Mouse (Mus musculus): ENCODE results near the gene Pten. TPM values are rescaled to one million over a fixed set of nuclear protein-coding genes. Genes with fewer than 3 reads are reported as not detected.

Gene Pten
- polyA plus RNA-seq (2015; fragmentation: Nextera tagmentation; extraction: Ambion mirVana) = 13.2 and 16.1 TPM in 2 replicates

DNA sequence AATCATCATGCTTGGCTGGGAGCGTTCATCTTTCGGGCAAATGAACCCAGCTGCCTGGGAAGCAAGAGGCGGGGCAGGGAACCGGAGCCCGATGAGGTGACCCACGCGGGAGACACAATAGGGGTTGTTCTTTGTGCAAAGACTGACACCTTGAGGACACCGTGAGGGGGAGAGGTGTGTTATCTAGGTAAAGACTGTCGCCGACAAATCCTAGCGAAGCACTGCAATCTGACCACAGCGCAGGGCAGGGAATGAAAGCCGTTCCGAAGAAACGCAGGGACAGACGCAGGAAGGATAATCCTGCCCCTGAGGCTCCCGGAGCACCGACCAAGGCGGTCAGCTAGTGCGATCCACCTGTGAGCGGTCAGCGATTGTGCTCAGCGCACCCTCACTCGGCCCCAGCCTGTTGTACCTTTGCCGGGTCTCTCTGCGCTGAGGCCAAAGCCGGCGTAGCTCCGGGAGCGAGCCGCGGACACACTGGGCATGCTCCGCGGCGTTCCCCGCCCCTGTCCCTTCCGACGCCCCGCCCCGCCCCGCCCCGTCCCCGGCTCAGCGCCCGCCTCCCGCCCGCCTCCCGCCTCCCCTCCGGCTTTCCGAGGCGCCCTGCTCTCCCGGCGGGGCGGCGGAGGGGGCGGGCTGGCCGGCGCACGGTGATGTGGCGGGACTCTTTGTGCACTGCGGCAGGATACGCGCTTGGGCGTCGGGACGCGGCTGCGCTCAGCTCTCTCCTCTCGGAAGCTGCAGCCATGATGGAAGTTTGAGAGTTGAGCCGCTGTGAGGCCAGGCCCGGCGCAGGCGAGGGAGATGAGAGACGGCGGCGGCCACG is at the start of gene Pten:
Gene Pten (plus strand): TSS at position 598 of the 826 bp plus-strand sequence.
- ATAC-seq = peak; percentile 83
- 0 out of 2 replicates have a peak, but pooled peaks have one; percentile 10 for TF ChIP-seq CTCF (IDR thresholded peaks at IDR 0.05; ENCODE audit: low read depth)
- Histone ChIP-seq H3K4me1 (replicated peaks; ENCODE audit: control insufficient read depth, insufficient read depth, low read length) (no peaks in the 10 kb centered on the region), H3K4me3 (ENCODE audit: low read depth, low read length) (peak within 1 kb of the TSS; percentile 96), H3K27me3 (replicated peaks; ENCODE audit: control insufficient read depth, insufficient read depth, low read length) (no peaks in the 10 kb centered on the region), H3K9ac (ENCODE audit: low read depth, low read length) (peak within 1 kb of the TSS; percentile 97), H3K4me2 (replicated peaks; ENCODE audit: low read depth) (peak within 1 kb of the TSS; percentile 90), H3K27ac (ENCODE audit: low read depth, low read length) (peak within 1 kb of the TSS; percentile 99), H3K9me3 (ENCODE audit: control insufficient read depth) (no peaks in the 10 kb centered on the region), H3K36me3 (ENCODE audit: control insufficient read depth, insufficient read depth) (no peaks in the 10 kb centered on the region)
- under 1% methylated on average over 54 of the region's 77 CpGs for WGBS

- ATAC-seq = no peak
- H3K9ac ChIP-seq (ENCODE audit: low read depth, low read length) = no peak overlapping the region
- no peaks in the 10 kb centered on the region for H3K27me3 ChIP-seq (replicated peaks; ENCODE audit: control insufficient read depth, insufficient read depth, low read length)
- peaks cover 23% of the 10 kb centered on the region for H3K36me3 ChIP-seq (ENCODE audit: control insufficient read depth, insufficient read depth)
- H3K4me3 ChIP-seq (ENCODE audit: low read depth, low read length) = no peak overlapping the region
- H3K4me2 ChIP-seq (replicated peaks; ENCODE audit: low read depth) = no peak overlapping the region
- no peak overlapping the region for H3K27ac ChIP-seq (ENCODE audit: low read depth, low read length)
- no peak for TF ChIP-seq CTCF (IDR thresholded peaks at IDR 0.05; ENCODE audit: low read depth)
- no peaks in the 10 kb centered on the region for H3K9me3 ChIP-seq (ENCODE audit: control insufficient read depth)
- WGBS = 84% methylated on average over 5 of the region's 5 CpGs
- peaks cover 3% of the 10 kb centered on the region; the same call in 1 of the 2 replicates for H3K4me1 ChIP-seq (replicated peaks; ENCODE audit: control insufficient read depth, insufficient read depth, low read length)
Observed at GRCm38 (mm10) chr19:32708996-32709395, 48.3 kb upstream of the Pten start.

GRCm38 (mm10) chr19:32710288-32710687 is 47.0 kb upstream of the Pten start:
- WGBS = 56% methylated on average over 3 of the region's 3 CpGs
- H3K9ac ChIP-seq (ENCODE audit: low read depth, low read length) = no peak overlapping the region
- no peaks in the 10 kb centered on the region for H3K27me3 ChIP-seq (replicated peaks; ENCODE audit: control insufficient read depth, insufficient read depth, low read length)
- no peak overlapping the region for H3K4me2 ChIP-seq (replicated peaks; ENCODE audit: low read depth)
- peaks cover 10% of the 10 kb centered on the region for H3K36me3 ChIP-seq (ENCODE audit: control insufficient read depth, insufficient read depth)
- no peak overlapping the region for H3K4me3 ChIP-seq (ENCODE audit: low read depth, low read length)
- H3K4me1 ChIP-seq (replicated peaks; ENCODE audit: control insufficient read depth, insufficient read depth, low read length) = peaks cover 3% of the 10 kb centered on the region; the same call in 1 of the 2 replicates
- TF ChIP-seq CTCF (IDR thresholded peaks at IDR 0.05; ENCODE audit: low read depth) = peak; percentile 70
- ATAC-seq = no peak
- no peaks in the 10 kb centered on the region for H3K9me3 ChIP-seq (ENCODE audit: control insufficient read depth)
- H3K27ac ChIP-seq (ENCODE audit: low read depth, low read length) = no peak overlapping the region

- no peaks in the 10 kb centered on the region for H3K27me3 ChIP-seq (replicated peaks; ENCODE audit: control insufficient read depth, insufficient read depth, low read length)
- no peaks in the 10 kb centered on the region for H3K36me3 ChIP-seq (ENCODE audit: control insufficient read depth, insufficient read depth)
- peaks cover 3% of the 10 kb centered on the region; the same call in 1 of the 2 replicates for H3K4me1 ChIP-seq (replicated peaks; ENCODE audit: control insufficient read depth, insufficient read depth, low read length)
- H3K9me3 ChIP-seq (ENCODE audit: control insufficient read depth) = no peaks in the 10 kb centered on the region
- under 1% methylated on average over 62 of the region's 63 CpGs for WGBS
- no peak for TF ChIP-seq CTCF (IDR thresholded peaks at IDR 0.05; ENCODE audit: low read depth)
- peak overlapping the region; percentile 75 for H3K4me2 ChIP-seq (replicated peaks; ENCODE audit: low read depth)
- ATAC-seq = peak; percentile 95
- peak overlapping the region; percentile 71 for H3K9ac ChIP-seq (ENCODE audit: low read depth, low read length)
- peak overlapping the region; percentile 89 for H3K27ac ChIP-seq (ENCODE audit: low read depth, low read length)
- H3K4me3 ChIP-seq (ENCODE audit: low read depth, low read length) = peak overlapping the region; percentile 61
Observed at GRCm38 (mm10) chr19:32711761-32712541, 45.3 kb upstream of the Pten start.

DNA sequence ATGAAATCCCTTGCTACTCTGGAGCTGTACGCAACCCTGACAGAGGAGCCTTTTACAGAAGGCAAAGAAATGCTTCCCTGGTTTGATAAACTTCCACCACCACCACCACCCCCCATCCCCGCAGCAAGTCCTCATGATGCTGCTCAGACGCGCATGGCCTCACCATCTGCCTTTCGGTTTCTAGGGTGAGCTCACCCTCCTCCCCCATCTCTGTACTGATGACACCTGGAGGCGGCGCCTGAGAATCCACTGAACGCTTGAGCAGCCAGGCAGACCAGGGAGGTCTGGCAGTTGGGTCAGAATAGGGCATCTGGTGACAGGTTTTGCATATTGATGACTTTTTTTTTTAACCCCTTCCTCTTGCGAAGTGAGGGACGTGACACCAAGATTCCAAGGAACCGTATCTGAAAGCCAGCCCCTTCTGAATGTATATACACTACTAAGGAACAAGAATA is 44.7 kb upstream of the Pten start:
- H3K36me3 ChIP-seq (ENCODE audit: control insufficient read depth, insufficient read depth) = no peaks in the 10 kb centered on the region
- ATAC-seq = peak; percentile 90
- 1% methylated on average over 11 of the region's 11 CpGs for WGBS
- no peaks in the 10 kb centered on the region for H3K27me3 ChIP-seq (replicated peaks; ENCODE audit: control insufficient read depth, insufficient read depth, low read length)
- peak overlapping the region; percentile 71 for H3K9ac ChIP-seq (ENCODE audit: low read depth, low read length)
- TF ChIP-seq CTCF (IDR thresholded peaks at IDR 0.05; ENCODE audit: low read depth) = peak; percentile 60
- H3K4me3 ChIP-seq (ENCODE audit: low read depth, low read length) = peak overlapping the region; percentile 61
- peak overlapping the region; percentile 75 for H3K4me2 ChIP-seq (replicated peaks; ENCODE audit: low read depth)
- peak overlapping the region; percentile 89 for H3K27ac ChIP-seq (ENCODE audit: low read depth, low read length)
- peaks cover 3% of the 10 kb centered on the region; the same call in 1 of the 2 replicates for H3K4me1 ChIP-seq (replicated peaks; ENCODE audit: control insufficient read depth, insufficient read depth, low read length)
- no peaks in the 10 kb centered on the region for H3K9me3 ChIP-seq (ENCODE audit: control insufficient read depth)

DNA sequence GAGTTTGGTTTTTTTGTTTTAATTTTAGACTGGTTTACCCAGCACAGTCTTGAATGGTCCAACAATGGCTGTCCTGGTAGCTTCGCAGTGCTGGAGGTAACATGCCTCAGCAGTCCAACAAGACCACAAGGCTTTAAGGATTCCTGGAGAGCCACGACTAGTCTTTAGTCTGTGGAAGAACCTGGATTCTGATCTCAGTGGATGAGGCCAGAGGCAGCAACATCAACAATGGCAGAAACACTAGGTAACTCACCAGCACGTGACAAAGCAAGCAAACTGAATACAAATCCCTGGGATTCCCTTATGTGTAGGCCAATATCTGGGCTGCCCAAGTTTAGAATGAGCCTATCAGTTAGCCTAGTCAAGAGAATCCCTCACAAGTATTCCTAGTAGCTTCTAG is 43.8 kb upstream of the Pten start:
- H3K9ac ChIP-seq (ENCODE audit: low read depth, low read length) = no peak overlapping the region
- H3K27ac ChIP-seq (ENCODE audit: low read depth, low read length) = no peak overlapping the region
- WGBS = 94% methylated on average over 3 of the region's 3 CpGs
- no peaks in the 10 kb centered on the region for H3K27me3 ChIP-seq (replicated peaks; ENCODE audit: control insufficient read depth, insufficient read depth, low read length)
- H3K4me2 ChIP-seq (replicated peaks; ENCODE audit: low read depth) = no peak overlapping the region
- ATAC-seq = no peak
- no peak overlapping the region for H3K4me3 ChIP-seq (ENCODE audit: low read depth, low read length)
- H3K36me3 ChIP-seq (ENCODE audit: control insufficient read depth, insufficient read depth) = no peaks in the 10 kb centered on the region
- H3K9me3 ChIP-seq (ENCODE audit: control insufficient read depth) = no peaks in the 10 kb centered on the region
- TF ChIP-seq CTCF (IDR thresholded peaks at IDR 0.05; ENCODE audit: low read depth) = no peak
- H3K4me1 ChIP-seq (replicated peaks; ENCODE audit: control insufficient read depth, insufficient read depth, low read length) = peaks cover 3% of the 10 kb centered on the region; the same call in 1 of the 2 replicates

Data from intestine, postnatal 0 days (tissue).